Mouse (Mus musculus): ENCODE data around the gene Heatr6. TPM values are rescaled to one million over a fixed set of nuclear protein-coding genes. Genes with fewer than 3 reads are reported as not detected.

Gene Heatr6
- polyA plus RNA-seq, 1 experiment: 16.6 TPM

GRCm38 (mm10) chr11:83776798-83777197 lies 23.3 kb downstream of the Heatr6 start:
- Histone ChIP-seq H3K4me3 (ENCODE audit: insufficient read depth, low read length) (no peak overlapping the region), H3K4me1 (ENCODE audit: control insufficient read depth, insufficient read depth, low read length) (no peaks in the 10 kb centered on the region), H3K27ac (ENCODE audit: insufficient read depth, low read length) (no peak overlapping the region)
- TF ChIP-seq POLR2A (IDR thresholded peaks at IDR 0.05; ENCODE audit: extremely low read depth, insufficient read depth, low read length): no peak
- TF ChIP-seq CTCF (IDR thresholded peaks at IDR 0.05; ENCODE audit: extremely low read depth, insufficient read depth, low read length): no peak

- Histone ChIP-seq H3K27ac (ENCODE audit: insufficient read depth, low read length) (no peak overlapping the region), H3K4me3 (ENCODE audit: insufficient read depth, low read length) (no peak overlapping the region), H3K4me1 (ENCODE audit: control insufficient read depth, insufficient read depth, low read length) (peaks cover 2% of the 10 kb centered on the region)
- TF ChIP-seq CTCF (IDR thresholded peaks at IDR 0.05; ENCODE audit: extremely low read depth, insufficient read depth, low read length): no peak
- no peak for TF ChIP-seq POLR2A (IDR thresholded peaks at IDR 0.05; ENCODE audit: extremely low read depth, insufficient read depth, low read length)
Observed at GRCm38 (mm10) chr11:83783931-83784600, 30.6 kb downstream of the Heatr6 start.

- Histone ChIP-seq H3K4me1 (ENCODE audit: control insufficient read depth, insufficient read depth, low read length) (peaks cover 2% of the 10 kb centered on the region), H3K27ac (ENCODE audit: insufficient read depth, low read length) (no peak overlapping the region), H3K4me3 (ENCODE audit: insufficient read depth, low read length) (no peak overlapping the region)
- TF ChIP-seq POLR2A (IDR thresholded peaks at IDR 0.05; ENCODE audit: extremely low read depth, insufficient read depth, low read length) (no peak), CTCF (IDR thresholded peaks at IDR 0.05; ENCODE audit: extremely low read depth, insufficient read depth, low read length) (no peak)
Observed at GRCm38 (mm10) chr11:83784661-83785060, 31.2 kb downstream of the Heatr6 start.

- H3K4me1 ChIP-seq (ENCODE audit: control insufficient read depth, insufficient read depth, low read length): peaks cover 2% of the 10 kb centered on the region
- no peak overlapping the region for H3K4me3 ChIP-seq (ENCODE audit: insufficient read depth, low read length)
- no peak overlapping the region for H3K27ac ChIP-seq (ENCODE audit: insufficient read depth, low read length)
- TF ChIP-seq POLR2A (IDR thresholded peaks at IDR 0.05; ENCODE audit: extremely low read depth, insufficient read depth, low read length): no peak
- TF ChIP-seq CTCF (IDR thresholded peaks at IDR 0.05; ENCODE audit: extremely low read depth, insufficient read depth, low read length): peak; percentile 64
Observed at GRCm38 (mm10) chr11:83785366-83785765, 31.9 kb downstream of the Heatr6 start.

GRCm38 (mm10) chr11:83786835-83787234 lies 33.3 kb downstream of the Heatr6 start:
- no peak for TF ChIP-seq CTCF (IDR thresholded peaks at IDR 0.05; ENCODE audit: extremely low read depth, insufficient read depth, low read length)
- no peak for TF ChIP-seq POLR2A (IDR thresholded peaks at IDR 0.05; ENCODE audit: extremely low read depth, insufficient read depth, low read length)
- Histone ChIP-seq H3K4me1 (ENCODE audit: control insufficient read depth, insufficient read depth, low read length) (peaks cover 2% of the 10 kb centered on the region), H3K27ac (ENCODE audit: insufficient read depth, low read length) (no peak overlapping the region)

GRCm38 (mm10) chr11:83787401-83788021 lies 34.0 kb downstream of the Heatr6 start:
- H3K27ac ChIP-seq (ENCODE audit: insufficient read depth, low read length): no peak overlapping the region
- peaks cover 2% of the 10 kb centered on the region for H3K4me1 ChIP-seq (ENCODE audit: control insufficient read depth, insufficient read depth, low read length)
- H3K4me3 ChIP-seq (ENCODE audit: insufficient read depth, low read length): no peak overlapping the region
- TF ChIP-seq CTCF (IDR thresholded peaks at IDR 0.05; ENCODE audit: extremely low read depth, insufficient read depth, low read length) (no peak), POLR2A (IDR thresholded peaks at IDR 0.05; ENCODE audit: extremely low read depth, insufficient read depth, low read length) (no peak)

More at GRCm38 (mm10) chr11:83786835-83787234, 33.3 kb downstream of the Heatr6 start:
- H3K4me3 ChIP-seq (ENCODE audit: insufficient read depth, low read length): no peak overlapping the region

- Histone ChIP-seq H3K27ac (ENCODE audit: insufficient read depth, low read length) (no peak overlapping the region), H3K4me3 (ENCODE audit: insufficient read depth, low read length) (no peak overlapping the region), H3K4me1 (ENCODE audit: control insufficient read depth, insufficient read depth, low read length) (peaks cover 2% of the 10 kb centered on the region)
- TF ChIP-seq CTCF (IDR thresholded peaks at IDR 0.05; ENCODE audit: extremely low read depth, insufficient read depth, low read length): no peak
- no peak for TF ChIP-seq POLR2A (IDR thresholded peaks at IDR 0.05; ENCODE audit: extremely low read depth, insufficient read depth, low read length)
Observed at GRCm38 (mm10) chr11:83788331-83788730, 34.8 kb downstream of the Heatr6 start.

- TF ChIP-seq POLR2A (IDR thresholded peaks at IDR 0.05; ENCODE audit: extremely low read depth, insufficient read depth, low read length) (no peak), CTCF (IDR thresholded peaks at IDR 0.05; ENCODE audit: extremely low read depth, insufficient read depth, low read length) (no peak)
- H3K27ac ChIP-seq (ENCODE audit: insufficient read depth, low read length): no peak overlapping the region
Observed at GRCm38 (mm10) chr11:83789259-83789658, 35.8 kb downstream of the Heatr6 start.

GRCm38 (mm10) chr11:83791133-83791532 lies 37.6 kb downstream of the Heatr6 start:
- no peak for TF ChIP-seq POLR2A (IDR thresholded peaks at IDR 0.05; ENCODE audit: extremely low read depth, insufficient read depth, low read length)
- no peak for TF ChIP-seq CTCF (IDR thresholded peaks at IDR 0.05; ENCODE audit: extremely low read depth, insufficient read depth, low read length)
- Histone ChIP-seq H3K4me3 (ENCODE audit: insufficient read depth, low read length) (no peak overlapping the region), H3K27ac (ENCODE audit: insufficient read depth, low read length) (no peak overlapping the region), H3K4me1 (ENCODE audit: control insufficient read depth, insufficient read depth, low read length) (no peaks in the 10 kb centered on the region)

More at GRCm38 (mm10) chr11:83789259-83789658, 35.8 kb downstream of the Heatr6 start:
- H3K4me3 ChIP-seq (ENCODE audit: insufficient read depth, low read length): no peak overlapping the region
- H3K4me1 ChIP-seq (ENCODE audit: control insufficient read depth, insufficient read depth, low read length): no peaks in the 10 kb centered on the region
